Mouse (Mus musculus) cerebellum, adult 2 months (tissue): ENCODE data around the gene Teddm2. TPM values are rescaled to one million over a fixed set of nuclear protein-coding genes. Genes with fewer than 3 reads are reported as not detected.

Experiments
- DNase-seq, 2 experiments: peaks; one replicate each; pipeline ENCODE4 v3.0.0; 2021
- H3K27ac ChIP-seq: fragments of 200-500 bp; 2 replicates; pipeline ENCODE4 v1.5.1; 2012; ENCODE audit warnings: low read length, control low read depth, inconsistent platforms; ENCODE audit not compliant: insufficient read depth
- H3K27me3 ChIP-seq: fragments of 200-500 bp; 2 replicates; pipeline ENCODE4 v1.6.1; 2012; ENCODE audit warnings: inconsistent platforms, mild to moderate bottlenecking, low read length, moderate library complexity; ENCODE audit not compliant: control insufficient read depth, insufficient read depth
- H3K4me1 ChIP-seq: fragments of 200-500 bp; 2 replicates; pipeline ENCODE4 v1.6.1; 2011; ENCODE audit warnings: low read length; ENCODE audit not compliant: control insufficient read depth, insufficient read depth
- H3K4me3 ChIP-seq: fragments of 200-500 bp; replicated peaks from 2 replicates; pipeline ENCODE3; 2011; ENCODE audit warnings: mild to moderate bottlenecking, low read depth, low read length, control low read depth; ENCODE audit not compliant: insufficient read depth
- CTCF ChIP-seq: fragments of 200-500 bp; IDR thresholded peaks from 2 replicates; pipeline ENCODE4 v1.5.1; 2011; ENCODE audit warnings: low read depth, mild to moderate bottlenecking, control low read depth, low read length, moderate library complexity, borderline replicate concordance; ENCODE audit not compliant: insufficient read depth
- POLR2A ChIP-seq: fragments of 200-500 bp; IDR thresholded peaks from 2 replicates; pipeline ENCODE4 v1.6.1; 2011; ENCODE audit warnings: low read length, control low read depth, borderline replicate concordance; ENCODE audit not compliant: insufficient read depth
- WGBS: fragments of 180-500 bp; shearing (Covaris S2); methylation state at CpG from one replicate; pipeline ENCODE4 v1.1.7; 2018; 5-methylcytosine and 5-hydroxymethylcytosine counted together
- polyA plus RNA-seq: library from polyadenylated mRNA; depleted of rRNA; stranded (reverse); fragments of >200 nt; gene quantifications from 2 replicates; pipeline ENCODE4 v1.2.3, GENCODE M21; 2012

Teddm2 gene
- polyA plus RNA-seq, 1 experiment, result 0.87 TPM

- no peak for DNase-seq
- Histone ChIP-seq H3K4me3 (no peak overlapping the region), H3K4me1 (no peaks in the 10 kb centered on the region), H3K27ac (no peak overlapping the region), H3K27me3 (no peaks in the 10 kb centered on the region)
- WGBS, result 85% methylated on average over 9 of the region's 9 CpGs
- no peak for TF ChIP-seq CTCF
- TF ChIP-seq POLR2A, result no peak
These were observed 9.9 kb upstream of the Teddm2 start for GRCm38 (mm10) chr1:153909963-153910291.

DNA sequence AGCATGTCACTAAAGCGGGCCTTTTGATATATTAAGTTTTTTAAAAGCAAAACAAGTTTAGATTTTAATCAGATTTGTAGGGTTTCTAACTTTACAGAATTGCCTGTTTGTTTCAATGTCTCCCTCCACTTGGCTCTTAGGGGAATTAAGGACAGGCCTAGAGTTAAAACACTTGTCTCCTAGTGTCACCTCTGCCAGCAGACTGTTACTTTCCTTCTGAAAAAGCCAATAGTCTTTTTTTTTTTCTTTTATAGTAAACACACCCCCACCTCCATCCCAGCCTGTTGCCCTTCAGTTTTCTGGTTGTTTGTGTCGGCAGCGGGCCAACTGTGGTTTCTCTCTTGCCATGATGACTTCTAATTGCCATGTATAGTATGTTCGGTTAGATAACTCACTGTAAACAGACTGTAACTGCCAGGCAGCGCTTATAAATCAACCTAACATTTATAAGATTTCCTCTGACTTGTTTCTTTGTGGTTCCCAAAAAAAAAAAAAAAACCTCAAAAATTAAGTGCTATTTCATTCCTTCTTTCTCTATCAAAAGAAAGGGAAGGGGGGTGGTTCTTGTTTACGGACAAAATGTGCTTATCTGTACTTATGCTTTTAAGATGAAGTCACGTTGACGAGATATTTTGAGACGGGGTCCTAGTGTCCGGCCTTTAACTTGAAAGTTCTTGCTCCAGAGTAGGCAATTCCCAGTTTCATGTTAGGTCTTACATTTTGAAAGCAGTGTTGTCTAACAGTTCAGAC lies 9.4 kb upstream of the Teddm2 start:
- no peaks in the 10 kb centered on the region for H3K27me3 ChIP-seq
- TF ChIP-seq CTCF (no peak), POLR2A (no peak)
- no peak overlapping the region for H3K27ac ChIP-seq
- no peaks in the 10 kb centered on the region for H3K4me1 ChIP-seq
- no peak overlapping the region for H3K4me3 ChIP-seq
- 86% methylated on average over 10 of the region's 10 CpGs for WGBS
- DNase-seq, result no peak

DNA sequence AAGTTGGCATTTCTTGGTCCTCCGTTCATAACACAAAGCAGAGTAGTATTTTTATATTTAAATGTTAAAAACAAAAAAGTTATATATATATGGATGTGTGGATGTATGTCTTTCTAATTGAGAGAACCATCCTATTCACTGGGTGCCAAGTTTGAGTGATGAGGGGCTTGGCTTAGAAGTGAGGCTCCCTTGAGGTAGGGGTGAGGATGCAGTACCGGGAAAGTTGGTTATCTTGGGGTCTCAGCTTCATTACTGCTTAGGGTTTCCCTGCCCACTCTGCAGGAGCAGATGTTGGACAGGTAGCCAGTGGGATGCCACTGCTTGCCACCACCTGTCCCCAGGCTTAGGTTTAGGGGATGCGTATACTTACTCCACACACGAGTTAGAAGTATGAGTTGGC lies 8.7 kb upstream of the Teddm2 start:
- DNase-seq, result no peak
- H3K27me3 ChIP-seq, result no peaks in the 10 kb centered on the region
- TF ChIP-seq POLR2A (no peak), CTCF (no peak)
- WGBS, result 83% methylated on average over 4 of the region's 4 CpGs
- no peaks in the 10 kb centered on the region for H3K4me1 ChIP-seq
- no peak overlapping the region for H3K27ac ChIP-seq
- no peak overlapping the region for H3K4me3 ChIP-seq

- TF ChIP-seq CTCF (no peak), POLR2A (no peak)
- no peak overlapping the region for H3K4me3 ChIP-seq
- no peaks in the 10 kb centered on the region for H3K27me3 ChIP-seq
- WGBS, result 81% methylated on average over 6 of the region's 6 CpGs
- H3K4me1 ChIP-seq, result no peaks in the 10 kb centered on the region
- H3K27ac ChIP-seq, result no peak overlapping the region
- no peak for DNase-seq
These were observed 8.2 kb upstream of the Teddm2 start for GRCm38 (mm10) chr1:153908208-153908607.

GRCm38 (mm10) chr1:153905884-153906283 lies 5.9 kb upstream of the Teddm2 start:
- Histone ChIP-seq H3K27me3 (no peaks in the 10 kb centered on the region), H3K4me3 (no peak overlapping the region), H3K27ac (no peak overlapping the region), H3K4me1 (no peaks in the 10 kb centered on the region)
- TF ChIP-seq CTCF (no peak), POLR2A (no peak)
- 65% methylated on average over 3 of the region's 3 CpGs for WGBS
- DNase-seq, result no peak

GRCm38 (mm10) chr1:153904236-153904635 lies 4.2 kb upstream of the Teddm2 start:
- TF ChIP-seq CTCF (no peak), POLR2A (no peak)
- Histone ChIP-seq H3K4me1 (no peaks in the 10 kb centered on the region), H3K27me3 (no peaks in the 10 kb centered on the region), H3K4me3 (no peak overlapping the region), H3K27ac (no peak overlapping the region)
- 89% methylated on average over 14 of the region's 14 CpGs for WGBS
- no peak for DNase-seq

DNA sequence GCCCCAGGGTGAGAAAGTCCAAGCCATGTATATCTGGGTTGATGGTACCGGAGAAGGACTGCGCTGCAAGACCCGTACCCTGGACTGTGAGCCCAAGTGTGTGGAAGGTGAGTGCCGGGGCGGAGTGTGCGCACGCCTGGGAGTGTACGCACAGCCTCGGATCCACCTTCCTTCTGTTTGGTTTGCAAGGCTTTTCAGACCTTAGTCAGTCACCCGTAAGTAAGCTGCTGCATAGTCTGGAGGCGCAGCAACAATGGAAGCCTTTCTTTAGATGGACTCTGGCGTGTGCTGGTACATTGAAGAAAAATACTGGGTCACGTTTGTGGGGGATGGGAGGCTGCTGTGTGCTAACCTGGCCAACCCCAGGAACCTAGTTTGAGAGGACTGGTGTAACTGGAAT lies 3.0 kb upstream of the Teddm2 start:
- TF ChIP-seq POLR2A, result no peak
- no peak for TF ChIP-seq CTCF
- no peak for DNase-seq
- 75% methylated on average over 13 of the region's 13 CpGs for WGBS
- H3K4me3 ChIP-seq, result no peak overlapping the region
- H3K27me3 ChIP-seq, result no peaks in the 10 kb centered on the region
- H3K4me1 ChIP-seq, result no peaks in the 10 kb centered on the region
- peak overlapping the region; percentile 15; the same call in 1 of the 2 replicates for H3K27ac ChIP-seq
